Mouse (Mus musculus) liver, postnatal 0 days (tissue): ENCODE measurements at regions not wholly inside any gene's neighbourhood (a gene's known extent, or its start where the extent isn't known, plus 50 kb on each side); places are given as distances from the start of the nearest gene placed in this dataset.

Experiments used
- ATAC-seq: fragments of 200-750 bp; cut with Nextera tagmentation; 2 replicates; pipeline ENCODE4 v1.8.0; 2017; ENCODE audit warnings: mild to moderate bottlenecking, moderate library complexity
- DNase-seq: peaks from one replicate; pipeline ENCODE4 v3.0.0-alpha.2; 2016
- H3K27ac ChIP-seq: fragments of 300-500 bp; sonication (generic); 2 replicates; pipeline ENCODE4 v1.5.1; 2014; ENCODE audit warnings: antibody characterized with exemption, moderate library complexity, mild to moderate bottlenecking, low read depth
- H3K27me3 ChIP-seq: fragments of 300-500 bp; sonication (generic); 2 replicates; pipeline ENCODE4 v1.6.1; 2014; ENCODE audit warnings: low read length, control low read depth, mixed read lengths; ENCODE audit not compliant: insufficient read depth
- H3K36me3 ChIP-seq: fragments of 300-500 bp; sonication (generic); replicated peaks from 2 replicates; pipeline ENCODE4 v1.6.1; 2014; ENCODE audit warnings: mild to moderate bottlenecking, control low read depth, low read length, moderate library complexity, mixed read lengths; ENCODE audit not compliant: insufficient read depth
- H3K4me1 ChIP-seq: fragments of 300-500 bp; sonication (generic); 2 replicates; pipeline ENCODE4 v1.6.1; 2014; ENCODE audit warnings: antibody characterized with exemption, mild to moderate bottlenecking, control low read depth; ENCODE audit not compliant: insufficient read depth
- H3K4me2 ChIP-seq: fragments of 300-500 bp; sonication (generic); 2 replicates; pipeline ENCODE4 v1.6.1; 2014; ENCODE audit warnings: low read depth, mild to moderate bottlenecking, low read length, moderate library complexity, mixed read lengths
- H3K4me3 ChIP-seq: fragments of 300-500 bp; sonication (generic); 2 replicates; pipeline ENCODE4 v1.5.1; 2014; ENCODE audit warnings: low read depth, low read length
- H3K9ac ChIP-seq: fragments of 300-500 bp; sonication (generic); replicated peaks from 2 replicates; pipeline ENCODE4 v1.6.1; 2014; ENCODE audit warnings: mild to moderate bottlenecking, moderate library complexity
- H3K9me3 ChIP-seq: fragments of 300-500 bp; sonication (generic); 2 replicates; pipeline ENCODE4 v1.6.1; 2016; ENCODE audit warnings: mild to moderate bottlenecking, control low read depth, low read length, mixed read lengths
- CTCF ChIP-seq: sonication (generic); IDR thresholded peaks from 2 replicates; pipeline ENCODE4 v1.5.1; 2016; ENCODE audit warnings: antibody characterized with exemption, low read depth
- EP300 ChIP-seq: IDR thresholded peaks from 2 replicates; pipeline ENCODE4 v1.6.1; 2016; ENCODE audit warnings: antibody characterized with exemption, low read depth, mild to moderate bottlenecking
- WGBS: fragments of 180-500 bp; shearing (Covaris S2); extraction: QIAGEN DNeasy Blood & Tissue Kit; methylation state at CpG from one replicate; pipeline ENCODE4 v1.1.7; 2014; ENCODE audit not compliant: insufficient replicate concordance; 5-methylcytosine and 5-hydroxymethylcytosine counted together

GRCm38 (mm10) chr2:78393090-78393489 lies 446.9 kb upstream of the Cwc22 start:
- Histone ChIP-seq H3K4me2 (no peak overlapping the region), H3K4me3 (no peak overlapping the region), H3K4me1 (no peaks in the 10 kb centered on the region), H3K27ac (no peak overlapping the region), H3K9me3 (no peaks in the 10 kb centered on the region), H3K9ac (no peak overlapping the region), H3K27me3 (no peaks in the 10 kb centered on the region), H3K36me3 (no peaks in the 10 kb centered on the region)
- 70% methylated on average over 4 of the region's 4 CpGs for WGBS
- ATAC-seq (no peak), DNase-seq (no peak)
- TF ChIP-seq EP300 (no peak), CTCF (no peak)

- Histone ChIP-seq H3K4me3 (no peak overlapping the region), H3K4me1 (no peaks in the 10 kb centered on the region), H3K9me3 (no peaks in the 10 kb centered on the region), H3K27me3 (no peaks in the 10 kb centered on the region), H3K36me3 (no peaks in the 10 kb centered on the region), H3K9ac (no peak overlapping the region), H3K27ac (no peak overlapping the region), H3K4me2 (no peak overlapping the region)
- WGBS, result 73% methylated on average over 2 of the region's 2 CpGs
- no peak for TF ChIP-seq CTCF
- TF ChIP-seq EP300, result no peak
- ATAC-seq (no peak), DNase-seq (no peak)
Measured at GRCm38 (mm10) chr2:78392425-78392824, 446.2 kb upstream of the Cwc22 start.

GRCm38 (mm10) chr2:78388001-78388400 lies 441.8 kb upstream of the Cwc22 start:
- no peak for DNase-seq
- 55% methylated on average over 4 of the region's 4 CpGs for WGBS
- Histone ChIP-seq H3K9ac (no peak overlapping the region), H3K9me3 (no peaks in the 10 kb centered on the region), H3K4me1 (no peaks in the 10 kb centered on the region), H3K4me2 (no peak overlapping the region), H3K4me3 (no peak overlapping the region), H3K36me3 (no peaks in the 10 kb centered on the region), H3K27ac (no peak overlapping the region), H3K27me3 (no peaks in the 10 kb centered on the region)
- TF ChIP-seq EP300, result no peak
- no peak for TF ChIP-seq CTCF
- no peak for ATAC-seq

DNA sequence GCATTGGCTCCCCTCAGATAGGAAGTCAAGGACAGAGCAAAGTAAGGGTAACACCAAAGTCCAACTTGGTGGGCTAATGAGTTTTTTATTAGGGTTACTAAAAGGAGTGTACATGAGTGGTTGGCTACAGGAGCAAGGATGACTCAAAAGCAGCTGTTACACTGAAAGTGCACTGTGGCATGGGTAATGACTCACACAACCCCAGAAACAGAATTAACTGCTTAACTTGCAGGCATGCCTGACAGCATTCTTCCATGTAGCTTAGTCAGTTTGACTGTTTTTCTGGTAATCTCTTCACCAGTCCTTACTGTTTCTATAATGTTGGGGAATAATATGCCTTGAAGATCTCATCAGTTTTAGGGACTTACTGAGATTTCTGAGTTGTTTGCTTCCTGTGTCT lies 435.1 kb upstream of the Cwc22 start:
- H3K36me3 ChIP-seq, result no peaks in the 10 kb centered on the region
- no peak overlapping the region for H3K4me2 ChIP-seq
- no peak overlapping the region for H3K27ac ChIP-seq
- no peak overlapping the region for H3K9ac ChIP-seq
- H3K9me3 ChIP-seq, result no peaks in the 10 kb centered on the region
- ATAC-seq, result no peak
- H3K4me3 ChIP-seq, result no peak overlapping the region
- H3K27me3 ChIP-seq, result no peaks in the 10 kb centered on the region
- DNase-seq, result no peak
- TF ChIP-seq CTCF, result no peak
- no peak for TF ChIP-seq EP300
- no peaks in the 10 kb centered on the region for H3K4me1 ChIP-seq

- ATAC-seq, result no peak
- TF ChIP-seq CTCF, result no peak
- TF ChIP-seq EP300, result no peak
- H3K4me2 ChIP-seq, result no peak overlapping the region
- no peaks in the 10 kb centered on the region for H3K27me3 ChIP-seq
- H3K4me1 ChIP-seq, result no peaks in the 10 kb centered on the region
- 72% methylated on average over 5 of the region's 5 CpGs for WGBS
- no peak for DNase-seq
- no peaks in the 10 kb centered on the region for H3K9me3 ChIP-seq
- H3K27ac ChIP-seq, result no peak overlapping the region
- H3K9ac ChIP-seq, result no peak overlapping the region
- H3K4me3 ChIP-seq, result no peak overlapping the region
- H3K36me3 ChIP-seq, result no peaks in the 10 kb centered on the region
Measured at GRCm38 (mm10) chr2:78331736-78332475, 385.7 kb upstream of the Cwc22 start.

DNA sequence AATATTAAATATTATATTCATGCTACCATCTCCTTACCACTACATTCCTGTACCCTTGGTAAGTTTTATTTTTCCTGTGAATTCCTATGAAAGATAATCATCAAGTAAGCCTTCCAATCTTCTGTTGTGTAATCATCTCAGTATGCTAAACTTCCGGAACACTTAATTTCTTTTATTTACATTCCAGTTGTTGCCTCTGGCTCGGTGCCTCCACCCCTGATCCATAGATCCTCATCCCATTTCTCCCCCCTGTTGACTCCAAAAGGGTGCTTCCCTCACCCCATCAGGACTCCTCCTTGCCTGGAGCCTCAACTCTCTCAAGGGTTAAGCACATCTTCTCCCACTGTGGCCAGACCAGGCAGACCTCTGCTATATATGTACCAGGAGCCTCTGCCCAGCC lies 379.9 kb upstream of the Cwc22 start:
- H3K36me3 ChIP-seq, result no peaks in the 10 kb centered on the region
- no peak overlapping the region for H3K9ac ChIP-seq
- DNase-seq (no peak), ATAC-seq (no peak)
- 67% methylated on average over 2 of the region's 2 CpGs for WGBS
- TF ChIP-seq EP300 (no peak), CTCF (no peak)
- H3K4me1 ChIP-seq, result no peaks in the 10 kb centered on the region
- H3K9me3 ChIP-seq, result no peaks in the 10 kb centered on the region
- no peak overlapping the region for H3K4me3 ChIP-seq
- H3K27ac ChIP-seq, result no peak overlapping the region
- no peaks in the 10 kb centered on the region for H3K27me3 ChIP-seq
- H3K4me2 ChIP-seq, result no peak overlapping the region
